Mouse (Mus musculus): ENCODE results near the gene Fam161b. TPM values are rescaled to one million over a fixed set of nuclear protein-coding genes. Genes with fewer than 3 reads are reported as not detected.
A peak's percentile ranks its signal among the peaks of the same experiment; 100 is the strongest.

Fam161b gene
- 1.0 and 1.4 TPM in 2 replicates for polyA plus RNA-seq (2015; fragmentation: Nextera tagmentation; extraction: Ambion mirVana)

DNA sequence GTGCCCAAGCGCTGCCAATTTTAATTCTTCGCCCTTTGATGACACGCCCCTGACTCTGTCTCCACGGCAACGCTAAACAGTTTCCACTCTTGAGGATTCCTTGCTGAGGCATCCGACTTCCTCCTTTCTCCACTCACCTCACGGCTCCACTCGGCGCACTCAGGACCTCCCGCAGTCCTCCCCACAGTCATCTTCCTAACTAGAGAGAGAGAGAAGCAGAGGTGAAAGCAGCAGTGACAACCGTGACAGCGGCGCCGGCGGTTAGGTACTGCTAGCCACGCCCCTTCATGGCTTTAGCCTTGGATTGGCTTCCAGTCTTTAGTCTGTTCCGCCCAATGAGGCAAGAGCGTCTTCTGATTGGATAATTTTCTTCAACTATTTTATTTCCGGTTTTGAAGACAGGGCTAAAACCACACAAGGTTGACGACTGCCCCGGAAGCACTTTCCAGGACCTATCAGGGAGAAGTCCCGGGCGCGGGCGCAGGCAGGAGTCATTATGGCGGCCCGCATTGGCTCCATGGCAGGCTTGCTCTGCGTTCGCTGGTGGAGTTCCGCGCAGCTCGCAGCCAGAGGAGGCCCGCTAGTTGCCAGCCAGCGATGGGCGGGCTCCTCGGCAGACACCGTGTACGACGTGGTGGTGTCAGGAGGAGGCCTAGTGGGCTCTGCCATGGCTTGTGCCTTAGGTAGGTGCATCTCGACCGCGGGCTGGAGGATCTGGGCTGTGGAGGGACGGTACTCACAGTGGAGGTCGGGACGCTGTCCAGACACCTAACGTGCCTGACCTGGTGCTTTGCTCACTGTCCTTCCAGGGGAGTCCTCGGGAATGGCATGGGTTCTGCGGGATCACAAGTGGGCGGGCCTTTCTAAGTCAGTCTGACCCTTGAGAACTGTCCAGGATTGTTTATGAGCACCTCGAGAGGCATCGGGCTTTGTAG, at the start of gene Fam161b, which contains the start of gene Coq6:
Gene Fam161b (minus strand): TSS at position 279 of the 935 bp plus-strand sequence.
Gene Coq6 (plus strand): TSS at position 103 of the 935 bp plus-strand sequence.
- H3K4me1 ChIP-seq (replicated peaks) = peaks cover 66% of the 10 kb centered on the region

DNA sequence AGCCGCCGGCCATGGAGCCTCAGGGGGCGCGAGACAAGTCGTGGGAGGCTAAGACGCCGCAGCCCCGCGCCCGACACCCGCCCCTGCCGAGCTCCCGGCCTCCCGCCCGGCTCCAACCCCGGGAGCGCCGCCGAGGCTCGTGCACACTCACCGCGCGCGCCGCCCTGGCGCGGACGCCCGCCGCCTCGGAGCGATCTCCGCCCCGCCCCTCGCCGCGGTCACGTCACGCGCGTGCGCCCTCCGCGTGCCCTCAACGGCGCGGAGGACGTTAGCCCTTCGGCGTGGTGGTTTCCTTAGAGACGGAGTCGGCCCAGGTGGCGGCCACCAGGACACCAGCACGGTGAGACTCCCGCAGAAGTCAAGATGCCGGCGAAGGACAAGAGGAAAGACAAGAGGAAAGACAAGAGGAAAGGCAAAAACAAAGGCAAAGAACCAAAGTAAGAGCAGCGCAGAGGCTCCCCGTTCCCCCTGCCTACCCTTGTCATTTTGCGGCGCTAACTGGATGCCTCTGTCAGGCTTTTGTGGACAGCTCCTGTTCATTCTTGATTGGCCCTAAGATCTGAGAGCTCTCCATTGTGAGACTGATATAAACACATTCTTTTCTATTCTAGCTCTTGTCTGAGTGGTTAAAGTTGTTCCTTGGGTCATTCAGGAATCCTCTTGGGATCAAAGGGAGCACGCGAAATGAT, 47.3 kb upstream of the Fam161b start, which contains the start of the genes Entpd5 and Bbof1:
Gene Entpd5 (minus strand): TSS at position 211 of the 689 bp plus-strand sequence.
Gene Bbof1 (plus strand): TSS at position 253 of the 689 bp plus-strand sequence.
- Histone ChIP-seq H3K36me3 (replicated peaks) (no peaks in the 10 kb centered on the region), H3K9me3 (replicated peaks) (no peaks in the 10 kb centered on the region), H3K27me3 (no peaks in the 10 kb centered on the region; the same call in 1 of the 2 replicates), H3K4me2 (peak within 1 kb of the TSS; percentile 99), H3K9ac (peak within 1 kb of the TSS; percentile 78), H3K4me1 (replicated peaks) (peaks cover 21% of the 10 kb centered on the region), H3K4me3 (replicated peaks) (peak within 1 kb of the TSS; percentile 86), H3K27ac (replicated peaks) (peak within 1 kb of the TSS; percentile 81)
- peak; percentile 95 for ATAC-seq (ENCODE audit: insufficient read depth)
- 2% methylated on average over 63 of the region's 63 CpGs for WGBS (ENCODE audit: insufficient replicate concordance)

More for the DNA sequence above, at the start of gene Fam161b, which contains the start of gene Coq6:
- Histone ChIP-seq H3K27me3 (no peaks in the 10 kb centered on the region), H3K27ac (replicated peaks) (peak within 1 kb of the TSS; percentile 73), H3K9ac (peak within 1 kb of the TSS; percentile 71), H3K36me3 (replicated peaks) (peaks cover under 1% of the 10 kb centered on the region), H3K4me2 (peak within 1 kb of the TSS; percentile 93), H3K4me3 (replicated peaks) (peak within 1 kb of the TSS; percentile 87), H3K9me3 (replicated peaks) (no peaks in the 10 kb centered on the region)
- WGBS (ENCODE audit: insufficient replicate concordance) = under 1% methylated on average over 51 of the region's 51 CpGs
- peak; percentile 95 for ATAC-seq (ENCODE audit: insufficient read depth)

DNA sequence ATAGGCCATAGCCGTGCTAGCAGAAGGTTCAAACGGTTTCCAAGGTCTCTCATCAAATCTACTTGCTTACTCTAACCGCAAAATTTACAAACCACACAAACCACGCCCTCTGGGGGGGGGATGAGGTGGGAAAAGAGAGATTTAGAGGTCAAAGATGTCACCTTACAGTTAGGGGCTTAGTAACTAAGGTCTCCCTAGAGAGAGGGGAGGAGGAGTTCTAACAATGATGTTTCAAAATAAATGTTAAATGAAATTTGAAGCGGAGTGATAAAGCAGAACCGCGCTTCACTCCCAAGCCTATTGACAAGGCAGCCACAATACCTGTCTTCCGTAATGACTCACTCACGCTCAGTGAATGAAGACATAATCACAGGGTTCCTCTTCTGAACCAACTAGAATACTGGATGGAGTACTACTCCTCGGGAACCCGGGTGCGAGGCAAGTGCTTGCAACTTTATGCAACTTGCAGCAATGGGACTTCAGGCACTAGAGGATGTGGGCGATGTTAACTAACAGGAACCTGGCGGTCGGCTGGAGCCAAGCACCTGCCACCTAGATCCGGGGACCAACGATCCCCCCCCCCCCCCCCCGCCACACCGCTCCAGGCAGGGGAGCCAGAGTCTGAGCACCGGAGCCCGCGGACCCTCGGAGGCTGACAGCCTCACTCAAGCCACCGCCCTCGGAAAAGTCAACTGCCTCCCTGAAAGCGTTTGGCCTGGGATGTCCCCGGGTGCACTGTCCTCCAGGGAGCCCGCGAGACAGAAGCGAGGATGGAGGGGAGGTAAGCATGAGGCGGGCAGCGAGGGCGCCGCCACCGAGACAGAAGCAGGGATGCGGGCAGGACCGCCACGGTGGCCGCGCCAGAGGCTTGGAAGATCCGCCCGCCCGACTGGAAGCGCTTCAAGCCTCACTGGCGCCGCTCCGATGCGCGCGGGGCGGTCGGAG, 46.5 kb upstream of the Fam161b start:
- Histone ChIP-seq H3K4me3 (replicated peaks) (peak overlapping the region; percentile 86), H3K9me3 (replicated peaks) (no peaks in the 10 kb centered on the region), H3K27ac (replicated peaks) (peak overlapping the region; percentile 81), H3K4me1 (replicated peaks) (peaks cover 21% of the 10 kb centered on the region), H3K27me3 (no peaks in the 10 kb centered on the region; the same call in 1 of the 2 replicates), H3K36me3 (replicated peaks) (no peaks in the 10 kb centered on the region), H3K9ac (peak overlapping the region; percentile 78), H3K4me2 (peak overlapping the region; percentile 99)
- peak; percentile 53 for ATAC-seq (ENCODE audit: insufficient read depth)
- under 1% methylated on average over 50 of the region's 52 CpGs for WGBS (ENCODE audit: insufficient replicate concordance)

DNA sequence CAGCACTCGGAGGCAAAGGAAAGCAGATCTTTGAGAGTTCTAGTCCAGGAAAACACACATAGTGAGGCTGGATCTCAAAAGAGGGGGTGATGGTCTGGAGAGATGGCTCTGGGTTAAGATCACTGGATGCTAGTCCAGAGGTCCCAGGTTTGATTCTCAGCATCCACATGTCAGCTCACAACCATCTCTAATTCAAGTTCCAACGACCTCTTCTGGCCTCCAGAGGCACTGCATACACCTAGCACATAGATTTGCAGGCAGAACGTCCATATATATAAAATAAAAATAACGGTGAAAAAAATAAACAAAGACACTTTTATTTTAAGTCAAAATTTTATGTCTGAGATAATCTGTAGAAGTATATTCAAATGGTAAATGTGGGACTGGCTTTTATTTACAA, 45.6 kb upstream of the Fam161b start:
- WGBS (ENCODE audit: insufficient replicate concordance) = 48% methylated on average over 4 of the region's 4 CpGs
- H3K36me3 ChIP-seq (replicated peaks) = no peaks in the 10 kb centered on the region
- H3K4me1 ChIP-seq (replicated peaks) = peaks cover 21% of the 10 kb centered on the region
- H3K9ac ChIP-seq = no peak overlapping the region
- no peak for ATAC-seq (ENCODE audit: insufficient read depth)
- no peak overlapping the region for H3K27ac ChIP-seq (replicated peaks)
- no peak overlapping the region for H3K4me3 ChIP-seq (replicated peaks)
- H3K27me3 ChIP-seq = no peaks in the 10 kb centered on the region; the same call in 1 of the 2 replicates
- 0 out of 2 replicates have a peak overlapping the region, but pooled peaks have one; percentile 8 for H3K4me2 ChIP-seq
- no peaks in the 10 kb centered on the region for H3K9me3 ChIP-seq (replicated peaks)

DNA sequence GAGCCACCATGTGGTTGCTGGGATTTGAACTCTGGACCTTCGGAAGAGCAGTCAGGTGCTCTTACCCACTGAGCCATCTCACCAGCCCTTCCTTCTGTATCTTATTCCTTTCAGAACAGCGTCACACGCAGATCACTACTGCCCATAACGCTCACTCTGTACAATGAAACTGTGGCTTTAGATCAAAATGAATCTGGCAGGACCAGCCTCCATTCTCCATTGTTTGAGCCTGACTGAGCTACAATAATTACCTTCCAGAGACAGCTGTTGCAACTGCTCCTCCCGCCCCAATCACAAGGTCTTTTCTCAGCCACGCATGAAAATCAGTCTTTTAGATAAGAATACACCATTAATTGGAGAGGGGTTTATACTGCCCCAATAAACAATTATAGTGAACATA, 42.9 kb upstream of the Fam161b start:
- no peak overlapping the region for H3K27ac ChIP-seq (replicated peaks)
- H3K4me2 ChIP-seq = no peak overlapping the region
- H3K4me3 ChIP-seq (replicated peaks) = no peak overlapping the region
- H3K9ac ChIP-seq = no peak overlapping the region
- H3K9me3 ChIP-seq (replicated peaks) = no peaks in the 10 kb centered on the region
- no peak for ATAC-seq (ENCODE audit: insufficient read depth)
- H3K36me3 ChIP-seq (replicated peaks) = no peaks in the 10 kb centered on the region
- H3K4me1 ChIP-seq (replicated peaks) = peaks cover 30% of the 10 kb centered on the region
- 82% methylated on average over 6 of the region's 6 CpGs for WGBS (ENCODE audit: insufficient replicate concordance)
- no peaks in the 10 kb centered on the region; the same call in 1 of the 2 replicates for H3K27me3 ChIP-seq

DNA sequence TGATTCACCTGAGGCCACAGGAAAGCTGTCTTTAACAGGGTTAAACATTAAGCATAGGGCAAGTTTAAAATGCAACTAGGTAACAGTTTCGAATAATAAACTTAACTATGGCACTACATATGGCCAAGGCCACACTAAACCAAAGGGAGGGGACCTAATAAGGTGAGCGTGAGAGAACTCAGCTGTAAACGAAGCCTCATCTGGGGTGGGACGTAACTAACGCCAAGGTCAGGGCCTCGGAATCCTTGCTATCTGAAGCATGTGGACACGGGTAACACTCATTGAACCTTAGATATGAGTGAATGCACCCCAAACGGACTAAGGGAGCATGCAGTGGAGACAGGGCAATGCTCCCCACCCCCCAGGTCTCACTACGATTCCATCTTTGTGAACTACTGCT, 41.3 kb upstream of the Fam161b start:
- no peaks in the 10 kb centered on the region for H3K36me3 ChIP-seq (replicated peaks)
- H3K27me3 ChIP-seq = no peaks in the 10 kb centered on the region
- H3K27ac ChIP-seq (replicated peaks) = peak overlapping the region; percentile 65
- 61% methylated on average over 9 of the region's 9 CpGs for WGBS (ENCODE audit: insufficient replicate concordance)
- no peaks in the 10 kb centered on the region for H3K9me3 ChIP-seq (replicated peaks)
- peak overlapping the region; percentile 13; the same call in 1 of the 2 replicates for H3K4me2 ChIP-seq
- peak; percentile 21; the same call in 1 of the 2 replicates for ATAC-seq (ENCODE audit: insufficient read depth)
- peaks cover 21% of the 10 kb centered on the region for H3K4me1 ChIP-seq (replicated peaks)
- H3K4me3 ChIP-seq (replicated peaks) = no peak overlapping the region
- no peak overlapping the region for H3K9ac ChIP-seq

DNA sequence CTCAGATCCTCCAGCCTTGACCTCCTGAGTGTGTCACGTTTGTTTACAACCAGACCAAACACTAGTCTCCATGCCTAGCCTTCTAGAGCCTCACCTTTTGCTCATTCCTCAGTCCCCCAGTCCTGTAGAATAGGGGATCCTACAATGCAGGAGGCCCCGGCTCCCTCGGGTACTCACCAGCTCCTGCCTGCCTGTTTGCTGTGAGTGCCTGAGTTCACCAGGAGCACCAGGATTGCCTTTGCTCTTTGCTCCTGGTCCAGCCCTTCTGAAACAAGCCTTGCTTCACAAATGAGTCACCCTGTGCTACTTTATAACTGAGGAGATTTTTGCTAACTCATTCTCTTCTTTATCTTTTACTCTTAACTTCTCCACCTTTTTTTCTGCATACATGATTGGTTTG, 39.0 kb upstream of the Fam161b start:
- no peaks in the 10 kb centered on the region for H3K36me3 ChIP-seq (replicated peaks)
- peaks cover 14% of the 10 kb centered on the region for H3K4me1 ChIP-seq (replicated peaks)
- H3K27me3 ChIP-seq = no peaks in the 10 kb centered on the region
- peak overlapping the region; percentile 23 for H3K4me2 ChIP-seq
- H3K27ac ChIP-seq (replicated peaks) = peak overlapping the region; percentile 73
- H3K9me3 ChIP-seq (replicated peaks) = no peaks in the 10 kb centered on the region
- H3K4me3 ChIP-seq (replicated peaks) = no peak overlapping the region
- H3K9ac ChIP-seq = no peak overlapping the region
- 55% methylated on average over 3 of the region's 3 CpGs for WGBS (ENCODE audit: insufficient replicate concordance)
- 0 out of 2 replicates have a peak, but pooled peaks have one; percentile 35 for ATAC-seq (ENCODE audit: insufficient read depth)

DNA sequence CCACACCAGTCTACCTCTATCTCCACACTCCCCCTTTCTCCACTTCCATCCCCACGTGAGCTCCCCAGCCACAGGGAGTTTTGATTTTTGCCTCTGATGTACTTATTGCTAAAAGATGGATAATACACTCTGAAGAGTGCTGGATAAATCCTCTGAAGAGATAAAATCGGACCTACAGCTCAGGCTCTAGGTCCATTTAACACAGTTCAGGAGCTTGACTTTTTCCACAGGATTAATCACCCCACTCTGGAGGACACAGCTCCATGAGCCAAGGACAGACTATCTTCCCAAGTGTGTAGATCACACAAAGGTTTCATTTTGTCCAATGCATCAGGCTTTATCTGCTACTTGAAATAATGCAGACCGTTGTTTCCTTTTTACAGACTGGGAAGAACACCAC, 38.4 kb upstream of the Fam161b start:
- Histone ChIP-seq H3K36me3 (replicated peaks) (no peaks in the 10 kb centered on the region), H3K27me3 (no peaks in the 10 kb centered on the region), H3K4me2 (peak overlapping the region; percentile 23), H3K9me3 (replicated peaks) (no peaks in the 10 kb centered on the region), H3K27ac (replicated peaks) (peak overlapping the region; percentile 73), H3K9ac (no peak overlapping the region), H3K4me1 (replicated peaks) (peaks cover 14% of the 10 kb centered on the region), H3K4me3 (replicated peaks) (no peak overlapping the region)
- WGBS (ENCODE audit: insufficient replicate concordance) = 49% methylated on average over 3 of the region's 3 CpGs
- ATAC-seq (ENCODE audit: insufficient read depth) = no peak

DNA sequence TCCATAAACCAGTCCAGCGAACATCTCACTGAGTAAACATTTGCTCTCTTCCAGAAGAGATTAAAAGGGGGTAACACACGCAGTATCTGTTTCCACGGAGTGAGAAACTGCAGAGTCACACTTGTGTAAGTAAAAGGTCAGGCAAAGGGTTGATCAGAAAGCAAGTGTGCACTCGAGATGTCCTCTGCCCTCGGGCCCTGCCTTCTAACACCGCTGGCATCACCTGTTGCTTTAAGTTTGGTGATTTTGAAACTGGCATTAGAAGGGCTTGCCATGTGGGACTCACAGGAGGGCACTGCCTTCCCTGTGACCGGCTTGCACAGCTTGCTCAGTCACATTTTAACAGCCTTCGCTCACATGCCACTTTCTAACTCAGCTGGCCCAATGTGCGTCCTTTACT, 38.0 kb upstream of the Fam161b start:
- no peak overlapping the region for H3K9ac ChIP-seq
- 59% methylated on average over 9 of the region's 9 CpGs for WGBS (ENCODE audit: insufficient replicate concordance)
- H3K27me3 ChIP-seq = no peaks in the 10 kb centered on the region
- peak overlapping the region; percentile 23 for H3K4me2 ChIP-seq
- no peaks in the 10 kb centered on the region for H3K9me3 ChIP-seq (replicated peaks)
- ATAC-seq (ENCODE audit: insufficient read depth) = no peak; the same call in 1 of the 2 replicates
- H3K27ac ChIP-seq (replicated peaks) = peak overlapping the region; percentile 73
- H3K4me1 ChIP-seq (replicated peaks) = peaks cover 14% of the 10 kb centered on the region
- no peak overlapping the region for H3K4me3 ChIP-seq (replicated peaks)
- H3K36me3 ChIP-seq (replicated peaks) = no peaks in the 10 kb centered on the region

DNA sequence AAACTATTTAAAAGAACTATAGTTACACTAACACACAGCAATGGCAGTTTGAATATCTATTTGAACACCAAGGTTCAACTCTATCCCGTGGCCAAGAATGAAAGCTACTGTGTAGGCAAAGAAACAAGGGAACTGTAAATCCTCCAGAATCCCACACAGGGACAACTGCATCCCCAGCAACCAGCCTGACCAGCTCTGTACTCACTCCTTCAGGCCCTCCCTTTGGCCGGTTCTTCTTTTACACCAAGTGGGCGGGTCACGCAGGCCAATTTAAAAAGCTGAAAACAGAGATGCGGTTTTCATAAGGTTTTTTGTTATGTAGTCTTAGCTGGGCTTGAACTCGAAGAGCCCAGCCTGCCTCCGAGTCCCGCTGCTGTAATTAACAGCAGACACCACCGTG, 37.5 kb upstream of the Fam161b start:
- no peaks in the 10 kb centered on the region for H3K9me3 ChIP-seq (replicated peaks)
- H3K36me3 ChIP-seq (replicated peaks) = no peaks in the 10 kb centered on the region
- H3K27ac ChIP-seq (replicated peaks) = peak overlapping the region; percentile 73
- peaks cover 14% of the 10 kb centered on the region for H3K4me1 ChIP-seq (replicated peaks)
- no peak for ATAC-seq (ENCODE audit: insufficient read depth)
- no peaks in the 10 kb centered on the region for H3K27me3 ChIP-seq
- no peak overlapping the region for H3K4me3 ChIP-seq (replicated peaks)
- 75% methylated on average over 9 of the region's 9 CpGs for WGBS (ENCODE audit: insufficient replicate concordance)
- no peak overlapping the region for H3K4me2 ChIP-seq
- no peak overlapping the region for H3K9ac ChIP-seq
